Mouse (Mus musculus): ENCODE results near the gene Ccnf.
A peak's percentile ranks its signal among the peaks of the same experiment; 100 is the strongest.

Gene Ccnf

GRCm38 (mm10) chr17:24203611-24204534, 47.4 kb downstream of the Ccnf start:
- no peak for DNase-seq (ENCODE audit: low read depth, low spot score)

DNA sequence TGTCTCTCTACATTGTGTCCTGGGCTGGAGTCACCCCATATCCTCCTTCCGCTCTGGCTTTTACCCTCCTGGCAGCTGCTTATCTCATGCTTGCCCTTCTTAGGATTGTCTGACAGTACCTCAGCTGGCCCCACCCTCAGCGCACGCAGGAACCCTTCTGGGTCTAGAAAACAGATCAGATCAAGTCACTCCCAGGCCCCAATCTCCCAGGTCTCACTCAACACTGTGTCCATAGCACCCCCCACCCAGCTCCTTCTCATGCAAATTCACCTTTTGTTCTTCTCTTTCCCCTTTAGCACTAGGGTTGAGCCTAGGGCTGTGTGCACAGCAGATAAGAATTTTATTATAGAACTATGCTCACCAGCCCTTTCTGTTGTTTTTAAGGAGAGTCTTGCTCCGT, 48.2 kb downstream of the Ccnf start:
- peak; percentile 90 for DNase-seq (ENCODE audit: low read depth, low spot score)

DNA sequence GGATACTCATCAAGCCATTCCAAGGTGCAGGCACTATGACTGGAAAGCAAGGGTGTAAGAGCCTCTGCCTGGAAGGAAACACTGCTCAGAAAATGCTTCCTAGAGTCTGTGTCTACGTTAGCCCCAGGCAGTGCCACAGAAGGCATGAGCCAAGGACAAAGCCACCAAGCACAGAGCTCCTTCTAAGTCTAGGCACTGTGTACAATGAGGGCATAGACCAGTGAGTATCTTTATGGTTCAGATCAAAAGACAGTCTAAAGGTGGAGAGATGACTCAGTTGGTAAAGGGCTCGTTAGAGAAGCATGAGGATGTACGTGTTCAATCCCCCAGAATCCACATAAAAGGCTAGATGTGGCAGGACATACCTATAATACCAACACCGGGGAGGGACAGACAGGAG, 50.2 kb downstream of the Ccnf start:
- no peak for DNase-seq (ENCODE audit: low read depth, low spot score)

DNA sequence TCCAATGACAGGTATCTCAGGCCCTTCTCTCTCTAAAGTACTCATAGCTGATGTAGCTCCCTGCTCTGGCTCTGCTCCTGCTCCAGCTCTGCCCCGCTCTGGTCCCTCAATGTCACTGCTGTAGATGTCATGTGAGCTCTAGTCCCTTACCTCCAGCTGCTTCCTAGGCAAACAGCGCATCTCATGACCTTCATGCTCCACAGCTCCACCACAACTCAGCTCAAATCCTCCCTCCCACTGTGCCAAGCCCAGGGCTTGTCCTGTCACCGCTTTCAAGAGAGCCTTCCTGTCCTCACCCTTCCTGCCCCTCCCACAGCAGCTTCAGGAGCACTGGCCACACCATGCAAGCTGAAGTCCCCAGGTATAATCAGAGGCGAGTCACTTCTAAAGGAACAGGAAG, 51.5 kb downstream of the Ccnf start:
- peak; percentile 77 for DNase-seq (ENCODE audit: low read depth, low spot score)

DNA sequence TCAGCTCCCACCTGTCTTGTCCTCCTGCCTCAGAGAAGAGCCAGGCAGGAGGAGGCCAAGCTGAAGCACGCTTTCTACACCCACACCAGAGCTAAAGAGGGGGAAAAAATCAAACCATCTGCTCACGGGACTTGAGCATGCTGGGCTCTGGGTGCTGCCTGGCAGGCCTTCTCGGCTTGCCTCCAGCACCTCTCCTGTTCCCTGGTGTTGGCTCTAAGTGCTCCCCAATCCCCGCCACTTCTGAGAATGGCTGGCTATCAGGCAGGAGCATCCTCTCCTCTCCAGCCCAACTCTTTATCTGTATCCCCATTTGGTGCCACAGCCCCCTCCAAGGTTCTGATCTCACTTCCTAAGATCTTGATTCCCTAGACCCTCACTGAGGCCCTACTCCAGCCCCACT, 52.0 kb downstream of the Ccnf start:
- no peak for DNase-seq (ENCODE audit: low read depth, low spot score)

GRCm38 (mm10) chr17:24197032-24197824, 54.1 kb downstream of the Ccnf start:
- no peak for DNase-seq (ENCODE audit: low read depth, low spot score)

GRCm38 (mm10) chr17:24195349-24195748, 55.9 kb downstream of the Ccnf start:
- peak; percentile 57 for DNase-seq (ENCODE audit: low read depth, low spot score)

DNA sequence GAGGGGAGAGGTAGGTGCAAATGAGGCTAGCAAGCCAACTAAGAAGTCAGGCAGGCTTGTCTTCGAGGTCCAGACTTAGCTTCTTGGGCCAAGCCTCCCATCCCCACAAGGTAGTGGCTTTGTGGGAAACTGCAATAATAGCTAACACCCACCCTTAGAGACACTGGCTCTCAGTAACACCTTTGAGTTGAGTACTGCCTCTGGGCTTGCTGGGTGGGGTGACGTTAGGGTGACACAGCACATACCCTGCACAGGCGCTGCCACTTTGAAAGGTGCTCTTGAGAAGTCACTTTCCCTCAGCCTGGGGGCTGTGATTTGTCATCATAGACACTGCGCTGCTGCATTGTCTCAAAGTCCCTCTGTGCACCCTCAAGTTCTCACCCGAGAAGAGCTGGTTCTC, 57.5 kb downstream of the Ccnf start:
- no peak for DNase-seq (ENCODE audit: low read depth, low spot score)

DNA sequence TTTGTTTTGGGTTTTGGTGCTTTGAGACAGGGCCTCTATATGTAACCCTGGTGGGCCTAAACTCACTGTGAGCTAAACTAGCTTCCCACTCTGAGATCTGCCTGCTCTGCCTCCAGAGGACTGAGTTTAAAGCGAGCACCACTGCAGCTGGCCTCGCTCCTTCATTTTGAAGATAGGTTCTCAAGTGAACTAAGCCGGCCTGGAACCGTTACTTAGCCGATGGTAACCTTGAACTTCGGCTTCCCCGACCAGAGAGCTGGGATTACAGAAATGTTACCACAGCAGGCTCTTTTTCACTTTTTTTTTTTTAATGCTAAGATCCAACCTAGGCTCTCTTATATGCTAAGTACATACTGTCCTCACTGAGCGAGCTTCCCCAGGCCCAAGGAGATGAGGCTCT, 58.0 kb downstream of the Ccnf start:
- DNase-seq (ENCODE audit: low read depth, low spot score): peak; percentile 61

DNA sequence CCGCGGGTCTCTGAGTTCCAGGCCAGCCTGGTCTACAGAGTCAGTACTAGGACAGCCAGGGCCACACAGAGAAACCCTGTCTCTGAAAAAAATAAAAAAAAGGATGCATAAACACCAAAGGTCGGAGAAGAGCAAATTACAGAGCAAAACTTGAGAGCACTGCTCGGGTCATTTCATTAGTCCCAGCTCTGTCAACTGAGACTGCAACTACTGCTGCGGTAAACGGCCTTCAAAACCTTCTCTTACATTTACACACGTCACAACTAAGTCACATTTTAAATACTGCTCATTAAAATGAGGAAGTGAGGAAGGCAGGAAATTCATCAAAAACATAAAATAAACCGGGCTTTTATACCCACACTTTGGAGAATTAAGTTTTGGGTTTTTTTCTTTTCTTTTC, 58.4 kb downstream of the Ccnf start:
- DNase-seq (ENCODE audit: low read depth, low spot score): no peak

- no peak for DNase-seq (ENCODE audit: low read depth, low spot score)
Observed at GRCm38 (mm10) chr17:24191481-24191880, 59.8 kb downstream of the Ccnf start.

DNA sequence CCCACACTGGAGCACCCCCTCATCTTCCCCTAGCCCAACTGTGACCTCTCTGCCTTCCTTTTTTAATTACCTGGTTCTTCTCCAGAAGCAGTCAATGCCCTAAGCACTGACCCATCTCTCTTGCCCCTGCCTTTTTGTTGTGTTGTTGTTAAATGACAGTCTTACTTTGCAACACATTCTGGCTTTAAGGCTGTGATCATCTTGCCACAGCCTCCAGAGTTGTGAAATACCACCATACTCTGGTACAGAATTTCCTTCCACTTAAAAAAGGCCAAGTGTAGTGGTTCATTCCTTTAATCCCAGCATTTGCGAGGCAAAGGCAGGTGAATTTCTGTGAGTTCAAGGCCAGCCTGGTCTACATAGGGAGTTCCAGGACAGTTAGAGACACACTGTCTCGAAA, 60.4 kb downstream of the Ccnf start:
- no peak for DNase-seq (ENCODE audit: low read depth, low spot score)

GRCm38 (mm10) chr17:24174259-24174658, 77.0 kb downstream of the Ccnf start:
- no peak for DNase-seq (ENCODE audit: low read depth, low spot score)

DNA sequence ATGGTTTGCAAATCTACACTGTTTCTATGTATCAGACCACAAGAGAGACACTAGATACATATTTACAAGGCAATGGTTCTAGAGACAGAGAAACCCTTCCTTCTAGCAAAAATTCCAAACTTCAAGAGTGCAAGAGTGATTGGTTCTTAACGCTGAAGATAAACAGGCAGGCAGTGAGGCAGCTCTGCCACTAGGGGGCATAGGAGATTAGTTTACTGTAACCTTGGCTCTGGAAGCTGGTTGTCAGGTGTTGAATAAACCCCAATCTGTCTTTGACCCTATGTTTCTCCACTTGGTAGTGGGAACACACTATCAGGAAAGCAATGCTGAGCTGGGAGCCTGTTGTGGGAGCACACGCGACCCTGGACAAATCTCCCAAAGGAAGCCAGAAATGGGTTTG, 77.9 kb downstream of the Ccnf start:
- DNase-seq (ENCODE audit: low read depth, low spot score): peak; percentile 85

Measured in R1 (cell line).